Mouse (Mus musculus) limb, embryonic 12.5 days (tissue): ENCODE results near the gene Ccdc157. TPM values are rescaled to one million over a fixed set of nuclear protein-coding genes. Genes with fewer than 3 reads are reported as not detected.

Experiments used
- ATAC-seq: fragments of 200-750 bp; cut with Nextera tagmentation; 2 replicates; pipeline ENCODE4 v1.8.0; 2017; ENCODE audit warnings: low read depth, moderate TSS enrichment; ENCODE audit not compliant: insufficient number of reproducible peaks, insufficient read depth, low FRiP score, low TSS enrichment
- H3K27ac ChIP-seq: fragments of 300-500 bp; sonication (generic); 2 replicates; pipeline ENCODE4 v1.5.1; 2016; ENCODE audit warnings: mild to moderate bottlenecking, moderate library complexity
- H3K27me3 ChIP-seq: fragments of 300-500 bp; sonication (generic); 2 replicates; pipeline ENCODE4 v1.6.1; 2016; ENCODE audit warnings: mild to moderate bottlenecking, moderate library complexity
- H3K36me3 ChIP-seq: fragments of 300-500 bp; sonication (generic); 2 replicates; pipeline ENCODE4 v1.6.1; 2016; ENCODE audit warnings: mild to moderate bottlenecking, moderate library complexity
- H3K4me1 ChIP-seq: fragments of 300-500 bp; sonication (generic); replicated peaks from 2 replicates; pipeline ENCODE4 v1.6.1; 2016
- H3K4me2 ChIP-seq: fragments of 300-500 bp; sonication (generic); 2 replicates; pipeline ENCODE4 v1.6.1; 2016; ENCODE audit warnings: mild to moderate bottlenecking, moderate library complexity
- H3K4me3 ChIP-seq: fragments of 300-500 bp; sonication (generic); replicated peaks from 2 replicates; pipeline ENCODE4 v1.5.1; 2016; ENCODE audit warnings: mild to moderate bottlenecking
- H3K9ac ChIP-seq: fragments of 300-500 bp; sonication (generic); replicated peaks from 2 replicates; pipeline ENCODE4 v1.6.1; 2016; ENCODE audit warnings: mild to moderate bottlenecking, moderate library complexity
- H3K9me3 ChIP-seq: fragments of 300-500 bp; sonication (generic); 2 replicates; pipeline ENCODE4 v1.6.1; 2016; ENCODE audit warnings: mild to moderate bottlenecking, moderate library complexity
- WGBS: fragments of 180-500 bp; shearing (Covaris S2); methylation state at CpG from one replicate; pipeline ENCODE4 v1.1.7; 2016; 5-methylcytosine and 5-hydroxymethylcytosine counted together
- polyA plus RNA-seq: library from polyadenylated mRNA; unstranded; fragments of >200 nt; fragmentation: Nextera tagmentation; extraction: Ambion mirVana; gene quantifications from 2 replicates; pipeline ENCODE4 v1.2.1, GENCODE M21; 2016

The Ccdc157 gene
- polyA plus RNA-seq, 1 experiment from 2014 or later = 9.4 TPM

DNA sequence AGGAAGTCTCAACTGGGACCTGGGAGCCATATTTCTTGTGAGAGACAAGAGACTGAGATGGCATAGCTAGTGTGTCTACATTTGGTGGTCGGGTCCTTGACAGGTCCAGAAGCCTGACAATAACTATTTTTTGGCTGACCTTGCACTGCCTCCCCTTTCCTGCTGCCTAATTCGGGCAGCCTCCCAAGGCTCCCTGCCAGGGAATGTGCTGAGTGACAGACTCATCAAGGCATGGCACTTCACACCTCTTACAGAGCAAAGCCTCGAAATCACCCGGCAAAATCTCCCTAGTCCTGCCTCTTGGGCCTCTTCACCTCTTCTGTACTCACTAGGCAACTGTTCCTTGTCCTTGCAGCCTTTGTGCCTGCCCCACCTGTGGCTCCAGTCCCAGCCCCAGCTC is 17.6 kb upstream of the Ccdc157 start:
- Histone ChIP-seq H3K4me2 (no peak overlapping the region), H3K4me3 (no peak overlapping the region), H3K36me3 (peaks cover 98% of the 10 kb centered on the region), H3K27me3 (no peaks in the 10 kb centered on the region), H3K9ac (no peak overlapping the region), H3K4me1 (no peaks in the 10 kb centered on the region), H3K27ac (no peak overlapping the region), H3K9me3 (no peaks in the 10 kb centered on the region)
- 80% methylated on average over 4 of the region's 4 CpGs for WGBS
- ATAC-seq = no peak

DNA sequence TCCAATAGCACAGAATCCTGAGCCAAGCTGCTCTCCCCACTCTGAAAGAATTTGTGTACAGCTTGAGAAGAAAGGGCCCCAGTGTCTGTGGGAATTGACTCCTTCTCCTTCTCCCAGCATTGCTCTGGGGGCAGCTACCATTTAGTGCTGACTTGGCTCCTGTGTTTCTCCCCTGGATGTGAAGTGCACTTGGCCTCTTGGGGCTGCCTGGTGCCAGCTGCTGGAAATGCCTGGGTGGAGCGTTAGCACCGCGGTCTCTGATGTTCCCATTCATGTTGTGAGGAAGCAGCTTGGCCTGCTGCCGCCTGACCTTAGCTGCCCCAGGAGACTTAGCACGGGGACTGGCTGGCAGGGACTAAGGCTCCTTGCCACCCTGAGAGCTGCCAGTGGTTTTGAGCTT is 14.5 kb upstream of the Ccdc157 start:
- 92% methylated on average over 5 of the region's 5 CpGs for WGBS
- Histone ChIP-seq H3K27me3 (no peaks in the 10 kb centered on the region), H3K4me3 (no peak overlapping the region), H3K9ac (no peak overlapping the region), H3K36me3 (peaks cover 99% of the 10 kb centered on the region), H3K27ac (no peak overlapping the region), H3K4me1 (no peaks in the 10 kb centered on the region), H3K9me3 (no peaks in the 10 kb centered on the region), H3K4me2 (no peak overlapping the region)
- no peak for ATAC-seq

DNA sequence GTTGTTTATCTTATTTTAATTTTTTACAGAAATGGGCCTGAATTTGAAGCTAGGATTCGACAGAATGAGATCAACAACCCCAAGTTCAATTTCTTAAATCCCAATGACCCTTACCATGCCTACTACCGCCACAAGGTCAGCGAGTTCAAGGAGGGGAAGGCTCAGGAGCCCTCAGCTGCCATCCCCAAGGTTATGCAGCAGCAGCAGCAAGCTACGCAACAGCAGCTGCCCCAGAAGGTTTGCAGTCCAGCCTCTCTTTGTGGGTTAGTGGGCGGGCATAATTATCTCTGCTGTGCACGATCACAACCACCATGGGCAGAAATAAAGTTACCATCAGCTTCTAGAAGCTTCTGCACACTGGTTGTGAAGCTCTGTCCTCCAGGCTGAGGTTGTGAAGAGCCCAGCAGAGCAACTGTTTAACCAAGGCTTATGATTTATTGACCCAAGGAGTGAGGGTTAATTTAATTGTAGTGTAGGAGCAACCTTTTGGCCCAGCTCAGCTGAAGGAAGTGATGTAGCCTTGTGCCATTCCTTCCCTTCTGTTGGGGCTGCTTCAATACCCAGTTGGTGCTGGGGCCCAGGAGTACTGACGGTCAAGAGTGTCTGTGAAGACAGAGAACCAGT is 6.5 kb upstream of the Ccdc157 start:
- WGBS = 93% methylated on average over 7 of the region's 7 CpGs
- Histone ChIP-seq H3K4me1 (peaks cover 17% of the 10 kb centered on the region), H3K9me3 (no peaks in the 10 kb centered on the region), H3K36me3 (peaks cover 100% of the 10 kb centered on the region), H3K27ac (no peak overlapping the region), H3K27me3 (no peaks in the 10 kb centered on the region), H3K4me2 (no peak overlapping the region), H3K4me3 (no peak overlapping the region), H3K9ac (no peak overlapping the region)
- no peak for ATAC-seq

DNA sequence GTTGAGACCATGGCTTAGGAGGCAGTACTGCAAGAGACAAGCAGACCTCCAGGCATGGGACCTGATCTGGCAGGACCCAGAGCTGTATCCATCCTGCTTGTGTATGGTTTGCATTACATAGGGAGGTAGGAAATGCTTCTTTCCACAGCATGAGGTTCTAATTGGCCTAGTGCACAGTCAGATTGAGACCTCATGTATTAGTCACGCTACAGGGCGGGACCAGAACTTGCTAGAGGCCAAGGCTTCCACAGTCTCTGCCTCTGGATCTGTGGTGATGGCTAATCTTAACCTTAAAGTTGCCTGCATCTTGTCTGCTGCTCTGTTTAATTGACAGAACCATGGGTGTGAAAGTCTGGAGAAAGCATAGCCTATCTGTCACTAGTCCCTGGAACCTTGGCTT is 4.6 kb upstream of the Ccdc157 start:
- WGBS = 57% methylated on average over 2 of the region's 2 CpGs
- Histone ChIP-seq H3K27me3 (no peaks in the 10 kb centered on the region), H3K9me3 (no peaks in the 10 kb centered on the region), H3K9ac (no peak overlapping the region), H3K4me2 (no peak overlapping the region), H3K4me3 (no peak overlapping the region), H3K27ac (no peak overlapping the region), H3K36me3 (peaks cover 86% of the 10 kb centered on the region), H3K4me1 (peaks cover 24% of the 10 kb centered on the region)
- ATAC-seq = no peak

- Histone ChIP-seq H3K4me2 (peak overlapping the region; percentile 93), H3K36me3 (peaks cover 48% of the 10 kb centered on the region), H3K4me3 (peak overlapping the region; percentile 88), H3K4me1 (peaks cover 31% of the 10 kb centered on the region), H3K27me3 (no peaks in the 10 kb centered on the region), H3K9me3 (no peaks in the 10 kb centered on the region), H3K9ac (peak overlapping the region; percentile 87), H3K27ac (peak overlapping the region; percentile 89)
- 6% methylated on average over 15 of the region's 15 CpGs for WGBS
- no peak for ATAC-seq
These were observed 826 bp upstream of the Ccdc157 start for GRCm38 (mm10) chr11:4160758-4161480.

GRCm38 (mm10) chr11:4158676-4159075 is 1.4 kb downstream of the Ccdc157 start:
- Histone ChIP-seq H3K9me3 (no peaks in the 10 kb centered on the region), H3K4me3 (no peak overlapping the region), H3K9ac (no peak overlapping the region), H3K36me3 (peaks cover 26% of the 10 kb centered on the region), H3K4me1 (peaks cover 26% of the 10 kb centered on the region), H3K4me2 (0 out of 2 replicates have a peak overlapping the region, but pooled peaks have one; percentile 93), H3K27me3 (no peaks in the 10 kb centered on the region), H3K27ac (no peak overlapping the region)
- WGBS = 88% methylated on average over 3 of the region's 3 CpGs
- no peak for ATAC-seq

GRCm38 (mm10) chr11:4155641-4156040 is 4.5 kb downstream of the Ccdc157 start:
- ATAC-seq = no peak
- Histone ChIP-seq H3K36me3 (0 out of 2 replicates have a peak, but pooled peaks cover 3% of the 10 kb centered on the region), H3K27me3 (no peaks in the 10 kb centered on the region), H3K27ac (no peak overlapping the region), H3K4me3 (no peak overlapping the region), H3K4me2 (no peak overlapping the region), H3K9me3 (no peaks in the 10 kb centered on the region), H3K9ac (no peak overlapping the region), H3K4me1 (peaks cover 8% of the 10 kb centered on the region)
- WGBS = 59% methylated on average over 5 of the region's 5 CpGs

- H3K4me2 ChIP-seq = no peak overlapping the region
- H3K36me3 ChIP-seq = peaks cover 8% of the 10 kb centered on the region; the same call in 1 of the 2 replicates
- 93% methylated on average over 7 of the region's 7 CpGs for WGBS
- no peak overlapping the region for H3K4me3 ChIP-seq
- no peak for ATAC-seq
- H3K9me3 ChIP-seq = no peaks in the 10 kb centered on the region
- no peak overlapping the region for H3K9ac ChIP-seq
- no peaks in the 10 kb centered on the region for H3K27me3 ChIP-seq
- H3K27ac ChIP-seq = no peak overlapping the region
- no peaks in the 10 kb centered on the region; the same call in 1 of the 2 replicates for H3K4me1 ChIP-seq
These were observed 6.4 kb downstream of the Ccdc157 start for GRCm38 (mm10) chr11:4153694-4154093.

DNA sequence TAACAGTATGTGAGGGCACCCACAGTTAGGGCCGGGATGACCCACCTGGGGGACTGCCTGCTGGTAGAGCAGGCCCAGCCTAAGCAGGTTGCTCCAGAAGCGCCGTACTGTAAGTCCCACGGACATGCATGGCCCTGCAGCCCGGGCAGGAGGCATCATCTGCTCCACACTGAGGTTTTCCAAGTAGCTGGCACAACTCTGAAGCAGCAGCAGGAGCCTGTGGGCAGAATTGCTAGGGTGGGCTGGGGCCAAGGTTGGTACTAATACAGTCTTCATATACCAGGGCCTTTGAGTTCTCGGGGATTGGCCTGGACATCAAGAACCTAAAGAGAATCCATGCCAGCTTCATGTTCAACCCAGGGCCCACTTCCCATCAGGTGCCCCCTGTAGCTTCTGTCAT is 10.2 kb downstream of the Ccdc157 start:
- Histone ChIP-seq H3K36me3 (peaks cover 27% of the 10 kb centered on the region; the same call in 1 of the 2 replicates), H3K4me3 (no peak overlapping the region), H3K9ac (no peak overlapping the region), H3K27me3 (no peaks in the 10 kb centered on the region), H3K9me3 (no peaks in the 10 kb centered on the region), H3K4me2 (no peak overlapping the region), H3K4me1 (no peaks in the 10 kb centered on the region), H3K27ac (no peak overlapping the region)
- 89% methylated on average over 6 of the region's 6 CpGs for WGBS
- no peak for ATAC-seq

GRCm38 (mm10) chr11:4148536-4149156 is 11.4 kb downstream of the Ccdc157 start:
- ATAC-seq = no peak
- no peak overlapping the region for H3K4me3 ChIP-seq
- H3K4me1 ChIP-seq = no peaks in the 10 kb centered on the region
- no peak overlapping the region for H3K9ac ChIP-seq
- H3K27me3 ChIP-seq = no peaks in the 10 kb centered on the region
- H3K36me3 ChIP-seq = peaks cover 39% of the 10 kb centered on the region
- no peaks in the 10 kb centered on the region for H3K9me3 ChIP-seq
- no peak overlapping the region for H3K4me2 ChIP-seq
- 82% methylated on average over 9 of the region's 9 CpGs for WGBS
- no peak overlapping the region for H3K27ac ChIP-seq

- Histone ChIP-seq H3K27ac (no peak overlapping the region), H3K9ac (no peak overlapping the region), H3K4me3 (no peak overlapping the region), H3K4me2 (no peak overlapping the region), H3K9me3 (no peaks in the 10 kb centered on the region), H3K4me1 (no peaks in the 10 kb centered on the region), H3K27me3 (no peaks in the 10 kb centered on the region), H3K36me3 (peaks cover 44% of the 10 kb centered on the region)
- no peak for ATAC-seq
- WGBS = 88% methylated on average over 5 of the region's 5 CpGs
These were observed 12.0 kb downstream of the Ccdc157 start for GRCm38 (mm10) chr11:4148120-4148519.
